Comparison of ENCODE assay signal across 35 mouse cellular contexts in the genomic region with DNA sequence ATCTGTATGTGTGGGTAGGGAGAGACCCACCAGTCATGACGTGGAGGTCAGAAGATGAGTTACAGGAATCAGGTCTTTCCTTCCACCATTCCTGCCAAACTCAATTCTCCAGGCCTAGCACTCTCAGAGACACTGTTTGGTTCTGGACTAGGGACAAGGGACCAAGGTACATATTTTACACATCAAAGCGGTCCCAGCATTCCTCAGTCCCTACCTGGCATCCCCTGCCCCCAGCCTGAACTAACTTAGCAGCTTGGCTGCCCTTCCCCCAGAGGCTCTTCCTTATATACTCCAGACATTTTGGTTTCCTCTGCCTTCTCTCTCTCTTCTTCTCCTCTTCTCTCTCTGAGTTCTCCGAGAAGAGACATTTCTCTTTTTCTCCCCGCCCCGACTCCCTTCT. TPM values are rescaled to one million over a fixed set of nuclear protein-coding genes. Genes with fewer than 3 reads are reported as not detected.
"Had no signal": no experiment of that assay in that cellular context is flagged by ENCODE, and none has a peak within 500 bp of the region (broad histone marks: within the 10 kb centered on the region; RNA-seq: fewer than 3 reads in every experiment).

No protein-coding gene starts in this region.

- H3K4me3 ChIP-seq: limb, embryonic 10.5 days; limb, embryonic 12.5 days; limb, embryonic 13.5 days; limb, embryonic 15.5 days; liver, embryonic 12.5 days; liver, embryonic 13.5 days; liver, embryonic 15.5 days; lung, embryonic 15.5 days; megakaryocyte, embryonic 14.5 days; midbrain, embryonic 10.5 days; midbrain, embryonic 12.5 days; midbrain, embryonic 13.5 days; midbrain, embryonic 15.5 days; myocyte; neural tube, embryonic 12.5 days; neural tube, embryonic 13.5 days had no signal

- DNase-seq: left cerebral cortex, postnatal 4 days; liver; liver, embryonic 13.5 days; liver, postnatal 0 days; lung, adult 18-20 months; lung, adult 2 months; lung, embryonic 14.5 days; lung, postnatal 10 days; lung, postnatal 14 days; lung, postnatal 36 days; lung, postnatal 4 days; midbrain, embryonic 14.5 days had no signal

- H3K4me1 ChIP-seq: limb, embryonic 15.5 days; liver, embryonic 12.5 days; liver, embryonic 15.5 days; neural tube, embryonic 12.5 days had no signal

- H3K27ac ChIP-seq: limb, embryonic 10.5 days; limb, embryonic 12.5 days; limb, embryonic 13.5 days; limb, embryonic 15.5 days; liver, embryonic 12.5 days; liver, embryonic 13.5 days; liver, embryonic 14.5 days; liver, embryonic 15.5 days; lung, embryonic 15.5 days; macrophage; midbrain, embryonic 10.5 days; midbrain, embryonic 12.5 days; midbrain, embryonic 13.5 days; midbrain, embryonic 15.5 days; neural tube, embryonic 12.5 days; neural tube, embryonic 13.5 days had no signal

- H3K9me3 ChIP-seq: limb, embryonic 10.5 days; limb, embryonic 12.5 days; limb, embryonic 13.5 days; limb, embryonic 15.5 days; liver, embryonic 12.5 days; liver, embryonic 13.5 days; liver, embryonic 15.5 days; lung, embryonic 15.5 days; megakaryocyte, embryonic 14.5 days; midbrain, embryonic 10.5 days; midbrain, embryonic 12.5 days; midbrain, embryonic 13.5 days; midbrain, embryonic 15.5 days; neural tube, embryonic 12.5 days; neural tube, embryonic 13.5 days had no signal

- H3K36me3 ChIP-seq: limb, embryonic 10.5 days; limb, embryonic 12.5 days; limb, embryonic 13.5 days; limb, embryonic 15.5 days; liver, embryonic 12.5 days; liver, embryonic 13.5 days; liver, embryonic 15.5 days; lung, embryonic 15.5 days; midbrain, embryonic 10.5 days; midbrain, embryonic 12.5 days; midbrain, embryonic 13.5 days; midbrain, embryonic 15.5 days; neural tube, embryonic 12.5 days; neural tube, embryonic 13.5 days had no signal

- ATAC-seq: liver, embryonic 12.5 days; liver, postnatal 0 days; lung, postnatal 0 days; midbrain, embryonic 13.5 days; midbrain, embryonic 15.5 days; midbrain, embryonic 16.5 days had no signal

- H3K9ac ChIP-seq: limb, embryonic 12.5 days; limb, embryonic 13.5 days; limb, embryonic 15.5 days; liver, embryonic 12.5 days; liver, embryonic 13.5 days; liver, embryonic 14.5 days; liver, embryonic 15.5 days; liver, postnatal 0 days; lung, embryonic 14.5 days; lung, embryonic 15.5 days; midbrain, embryonic 12.5 days; midbrain, embryonic 13.5 days; midbrain, embryonic 15.5 days; neural tube, embryonic 12.5 days; neural tube, embryonic 13.5 days had no signal

- H3K4me2 ChIP-seq: limb, embryonic 12.5 days; limb, embryonic 13.5 days; limb, embryonic 15.5 days; liver, embryonic 11.5 days; liver, embryonic 12.5 days; liver, embryonic 13.5 days; liver, embryonic 15.5 days; lung, embryonic 14.5 days; lung, embryonic 15.5 days; midbrain, embryonic 12.5 days; midbrain, embryonic 13.5 days; midbrain, embryonic 15.5 days; neural tube, embryonic 12.5 days; neural tube, embryonic 13.5 days had no signal

- H3K27me3 ChIP-seq: limb, embryonic 13.5 days; limb, embryonic 15.5 days; liver, embryonic 12.5 days; lung, embryonic 15.5 days; midbrain, embryonic 12.5 days; midbrain, embryonic 13.5 days; midbrain, embryonic 15.5 days; neural tube, embryonic 12.5 days; neural tube, embryonic 13.5 days had no signal

RNA-seq across cellular contexts. Expression of gene Flrt3, which starts 2.2 kb away (rescaled TPM):
- total RNA-seq: megakaryocyte progenitor cell, adult 5-6 weeks; megakaryocyte, adult 5-6 weeks; monocyte, adult 5-6 weeks had no signal
